Mouse (Mus musculus) MEL (cell line): Measurements from ENCODE around the gene Pomp. TPM values are rescaled to one million over a fixed set of nuclear protein-coding genes. Genes with fewer than 3 reads are reported as not detected.

Source experiments
- DNase-seq: peaks from one replicate; pipeline ENCODE4 v3.0.0; 2011; ENCODE audit warnings: low read depth, low spot score
- H3K27ac ChIP-seq: 2 replicates; pipeline ENCODE4 v1.5.1; 2012; ENCODE audit warnings: low read depth, mild to moderate bottlenecking, control low read depth, low read length, moderate library complexity; ENCODE audit not compliant: control insufficient read depth
- H3K27me3 ChIP-seq, 2 experiments: fragments of 150-350 bp in 1 of 2; sonication (generic) in 1 of 2; 2 replicates each; pipeline ENCODE4 v1.6.1; 2012; ENCODE audit warnings: low read length in 2 of 2, mild to moderate bottlenecking in 2 of 2, improper control_type of control experiment in 1 of 2, moderate library complexity in 1 of 2; ENCODE audit not compliant: insufficient read depth in 2 of 2, control insufficient read depth in 1 of 2
- H3K36me3 ChIP-seq, 2 experiments: 2 replicates each; pipeline ENCODE4 v1.6.1; 2012 to 2014; ENCODE audit warnings: low read length in 2 of 2, improper control_type of control experiment in 1 of 2, inconsistent platforms in 1 of 2, mild to moderate bottlenecking in 1 of 2; ENCODE audit not compliant: insufficient read depth in 2 of 2, control insufficient read depth in 1 of 2
- H3K4me1 ChIP-seq, 2 experiments: fragments of 150-350 bp in 1 of 2; sonication (generic) in 1 of 2; 2 replicates each; pipeline ENCODE4 v1.6.1; 2012; ENCODE audit warnings: low read length in 2 of 2, improper control_type of control experiment in 1 of 2, mild to moderate bottlenecking in 1 of 2; ENCODE audit not compliant: insufficient read depth in 2 of 2, control insufficient read depth in 1 of 2
- H3K4me3 ChIP-seq, 2 experiments: fragments of 150-350 bp in 1 of 2; sonication (generic) in 1 of 2; 2 replicates each; pipeline ENCODE4 v1.5.1; 2012; ENCODE audit warnings: low read depth in 2 of 2, low read length in 2 of 2, mild to moderate bottlenecking in 2 of 2, moderate library complexity in 2 of 2, control low read depth in 1 of 2, improper control_type of control experiment in 1 of 2; ENCODE audit not compliant: control insufficient read depth in 1 of 2, insufficient read depth in 1 of 2
- H3K79me2 ChIP-seq: 2 replicates; pipeline ENCODE4 v1.6.1; 2012; ENCODE audit warnings: mild to moderate bottlenecking, low read length, moderate library complexity; ENCODE audit not compliant: control insufficient read depth, poor library complexity, insufficient read depth
- H3K9ac ChIP-seq: 2 replicates; pipeline ENCODE4 v1.6.1; 2012; ENCODE audit warnings: low read depth, mild to moderate bottlenecking, control low read depth, low read length, moderate library complexity; ENCODE audit not compliant: control insufficient read depth, poor library complexity, severe bottlenecking
- H3K9me3 ChIP-seq: fragments of 150-350 bp; sonication (generic); replicated peaks from 2 replicates; pipeline ENCODE4 v1.6.1; 2012; ENCODE audit warnings: mild to moderate bottlenecking, low read length, improper control_type of control experiment, moderate library complexity; ENCODE audit not compliant: insufficient read depth
- BHLHE40 ChIP-seq: IDR thresholded peaks from 2 replicates; pipeline ENCODE4 v1.6.1; 2012; ENCODE audit warnings: low read depth, mild to moderate bottlenecking, inconsistent platforms, low read length, improper control_type of control experiment, borderline replicate concordance
- CHD2 ChIP-seq: IDR thresholded peaks from 2 replicates; pipeline ENCODE4 v1.6.1; 2011; ENCODE audit warnings: low read length, improper control_type of control experiment
- E2F4 ChIP-seq: IDR thresholded peaks from 2 replicates; pipeline ENCODE4 v1.6.1; 2011; ENCODE audit warnings: low read depth, low read length, improper control_type of control experiment, borderline replicate concordance
- ELF1 ChIP-seq: IDR thresholded peaks from 2 replicates; pipeline ENCODE4 v1.6.1; 2014; ENCODE audit warnings: low read depth, mild to moderate bottlenecking, inconsistent platforms, low read length, improper control_type of control experiment, moderate library complexity
- ETS1 ChIP-seq: IDR thresholded peaks from 2 replicates; pipeline ENCODE4 v1.6.1; 2012; ENCODE audit warnings: low read depth, mild to moderate bottlenecking, inconsistent platforms, low read length, improper control_type of control experiment, moderate library complexity
- GABPA ChIP-seq: IDR thresholded peaks from 2 replicates; pipeline ENCODE4 v1.6.1; 2012; ENCODE audit warnings: low read depth, mild to moderate bottlenecking, inconsistent platforms, low read length, improper control_type of control experiment, moderate library complexity
- GATA1 ChIP-seq: IDR thresholded peaks from 2 replicates; pipeline ENCODE4 v1.6.1; 2011; ENCODE audit warnings: low read depth, low read length, improper control_type of control experiment
- MAFK ChIP-seq: IDR thresholded peaks from 2 replicates; pipeline ENCODE4 v1.6.1; 2011; ENCODE audit warnings: low read depth, mild to moderate bottlenecking, low read length, improper control_type of control experiment, borderline replicate concordance
- MAZ ChIP-seq: IDR thresholded peaks from 2 replicates; pipeline ENCODE4 v1.6.1; 2012; ENCODE audit warnings: low read depth, mild to moderate bottlenecking, inconsistent platforms, low read length, improper control_type of control experiment
- MEF2A ChIP-seq: IDR thresholded peaks from 2 replicates; pipeline ENCODE4 v1.6.1; 2014; ENCODE audit warnings: low read depth, mild to moderate bottlenecking, inconsistent platforms, low read length, improper control_type of control experiment; ENCODE audit not compliant: poor library complexity, insufficient replicate concordance, severe bottlenecking; ENCODE audit errors: extremely low read depth
- MYC ChIP-seq: IDR thresholded peaks from 2 replicates; pipeline ENCODE4 v1.6.1; 2011; ENCODE audit warnings: low read depth, mild to moderate bottlenecking, low read length, improper control_type of control experiment, moderate library complexity
- NRF1 ChIP-seq: IDR thresholded peaks from 2 replicates; pipeline ENCODE4 v1.6.1; 2014; ENCODE audit warnings: low read depth, mild to moderate bottlenecking, inconsistent platforms, low read length, improper control_type of control experiment, moderate library complexity; ENCODE audit not compliant: poor library complexity, insufficient read depth, severe bottlenecking
- POLR2A ChIP-seq, 2 experiments: IDR thresholded peaks; 2 replicates each; pipeline ENCODE4 v1.6.1; 2011 to 2012; ENCODE audit warnings: low read length in 2 of 2, mild to moderate bottlenecking in 2 of 2, control low read depth in 1 of 2, improper control_type of control experiment in 1 of 2, low read depth in 1 of 2, moderate library complexity in 1 of 2; ENCODE audit not compliant: control insufficient read depth in 1 of 2, insufficient read depth in 1 of 2, poor library complexity in 1 of 2
- POLR2AphosphoS2 ChIP-seq: IDR thresholded peaks from 2 replicates; pipeline ENCODE4 v1.6.1; 2011; ENCODE audit warnings: low read length, improper control_type of control experiment
- POLR2AphosphoS5 ChIP-seq: IDR thresholded peaks from 2 replicates; pipeline ENCODE4 v1.6.1; 2012; ENCODE audit warnings: low read depth, borderline replicate concordance, mild to moderate bottlenecking, inconsistent platforms, low read length, moderate library complexity, mixed read lengths
- SMC3 ChIP-seq: IDR thresholded peaks from 2 replicates; pipeline ENCODE4 v1.6.1; 2011; ENCODE audit warnings: low read depth, low read length, improper control_type of control experiment
- TAL1 ChIP-seq: IDR thresholded peaks from 2 replicates; pipeline ENCODE4 v1.6.1; 2012; ENCODE audit warnings: mild to moderate bottlenecking, inconsistent platforms, low read length, moderate library complexity, mixed read lengths
- TCF12 ChIP-seq: IDR thresholded peaks from 2 replicates; pipeline ENCODE4 v1.6.1; 2014; ENCODE audit warnings: low read depth, mild to moderate bottlenecking, inconsistent platforms, low read length, improper control_type of control experiment, moderate library complexity
- UBTF ChIP-seq: IDR thresholded peaks from 2 replicates; pipeline ENCODE4 v1.6.1; 2012; ENCODE audit warnings: low read depth, mild to moderate bottlenecking, inconsistent platforms, low read length, improper control_type of control experiment, moderate library complexity, borderline replicate concordance; ENCODE audit not compliant: insufficient read depth
- USF2 ChIP-seq, 2 experiments: IDR thresholded peaks; 2 replicates each; pipeline ENCODE4 v1.6.1; 2011 to 2012; ENCODE audit warnings: improper control_type of control experiment in 2 of 2, low read length in 2 of 2, borderline replicate concordance in 1 of 2, inconsistent platforms in 1 of 2, low read depth in 1 of 2, mild to moderate bottlenecking in 1 of 2; ENCODE audit not compliant: insufficient read depth in 1 of 2
- ZMIZ1 ChIP-seq: IDR thresholded peaks from 2 replicates; pipeline ENCODE4 v1.6.1; 2012; ENCODE audit warnings: low read depth, mild to moderate bottlenecking, inconsistent platforms, low read length, improper control_type of control experiment, moderate library complexity
- ZNF384 ChIP-seq: IDR thresholded peaks from 2 replicates; pipeline ENCODE4 v1.6.1; 2012; ENCODE audit warnings: low read depth, mild to moderate bottlenecking, inconsistent platforms, low read length, improper control_type of control experiment
- polyA plus RNA-seq, 2 experiments: library from polyadenylated mRNA; stranded (reverse) in 1 of 2; unstranded in 1 of 2; fragments of >175 nt in 1 of 2; fragments of >200 nt in 1 of 2; gene quantifications; 2 replicates each; pipeline versions ENCODE4 v1.2.1 to v1.2.4; 2012; ENCODE audit warnings: low replicate concordance in 2 of 2, low read depth in 1 of 2; ENCODE audit not compliant: insufficient read length in 2 of 2, insufficient read depth in 1 of 2, missing spikeins in 1 of 2
- total RNA-seq: library from RNA; depleted of rRNA; stranded (reverse); fragments of 300-350 nt; gene quantifications from 2 replicates; pipeline ENCODE4 v1.2.3, GENCODE M21; 2012

Gene Pomp
- total and polyA plus RNA-seq, 3 experiments: 348 to 500 TPM; not detected in 1

DNA sequence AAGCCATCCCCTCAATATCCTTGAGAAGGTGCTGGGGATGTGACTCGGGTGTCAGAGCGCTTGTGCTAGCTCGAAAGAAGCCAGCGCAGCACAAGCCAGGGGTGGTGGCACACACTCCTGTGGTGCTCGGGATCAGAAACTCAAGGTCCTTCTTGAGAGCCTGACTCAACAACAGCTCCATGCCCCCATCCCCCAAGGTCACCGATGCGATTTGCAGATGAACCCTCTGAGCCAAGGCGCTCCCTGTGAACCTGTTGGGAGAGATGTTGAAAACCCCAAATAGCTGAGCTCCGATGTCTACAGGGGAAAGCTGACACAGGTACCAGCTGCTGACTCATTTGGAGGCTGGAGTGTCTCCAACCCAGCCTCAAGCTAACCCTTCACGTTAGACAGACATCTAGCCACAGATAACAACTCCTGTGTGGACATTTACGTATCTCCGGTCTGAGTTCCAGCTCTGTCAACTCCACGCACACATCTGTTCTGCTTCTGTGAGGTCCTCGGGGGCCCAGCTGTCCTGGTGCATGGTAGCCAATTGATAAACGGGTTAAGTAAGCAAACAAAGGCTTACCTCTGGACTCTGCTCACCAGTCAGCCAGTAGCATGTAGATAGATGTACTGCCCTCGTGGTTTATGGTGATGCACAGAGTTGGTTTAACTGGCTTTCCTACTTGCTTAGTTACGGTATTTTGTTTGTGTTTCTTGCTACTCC lies 19.9 kb downstream of the Pomp start:
- H3K9ac ChIP-seq: no peak overlapping the region
- H3K79me2 ChIP-seq: no peaks in the 10 kb centered on the region
- no peaks in the 10 kb centered on the region for H3K4me1 ChIP-seq
- no peak overlapping the region for H3K27ac ChIP-seq
- no peaks in the 10 kb centered on the region for H3K9me3 ChIP-seq
- no peaks in the 10 kb centered on the region for H3K27me3 ChIP-seq
- no peak overlapping the region for H3K4me3 ChIP-seq
- no peak for TF ChIP-seq ELF1
- TF ChIP-seq GATA1: no peak
- TF ChIP-seq UBTF: no peak
- TF ChIP-seq MEF2A: no peak
- no peak for TF ChIP-seq SMC3
- TF ChIP-seq GABPA: no peak
- no peak for TF ChIP-seq ETS1
- TF ChIP-seq E2F4: no peak
- no peak for TF ChIP-seq CHD2
- peaks cover 0 to 7% of the 10 kb centered on the region in 2 experiments; a peak in 2 of 4 replicates for H3K36me3 ChIP-seq
- no peak for DNase-seq

DNA sequence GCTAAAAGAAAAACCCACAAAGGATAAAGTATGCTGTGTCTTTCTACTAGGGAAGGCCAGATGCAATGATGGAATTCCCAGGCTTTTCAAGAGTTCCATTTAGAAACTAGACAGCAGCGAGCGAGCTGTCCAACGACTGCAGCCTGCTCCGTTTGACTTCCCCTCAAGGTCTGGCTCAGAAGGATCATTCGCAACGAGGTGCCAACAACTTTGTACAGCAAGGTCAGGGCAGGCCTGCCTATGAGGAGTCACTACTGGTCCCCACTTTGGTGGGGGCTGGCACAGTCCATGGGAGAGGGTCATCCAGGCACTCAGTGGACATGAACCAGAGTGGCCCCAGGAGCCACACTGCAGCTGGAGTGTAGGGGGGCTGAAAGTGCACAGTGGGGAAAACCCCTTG lies 23.3 kb downstream of the Pomp start:
- Histone ChIP-seq H3K9me3 (no peaks in the 10 kb centered on the region), H3K27me3 (no peaks in the 10 kb centered on the region)
- TF ChIP-seq ZNF384 (no peak), CHD2 (no peak), TCF12 (no peak), MAZ (no peak), ZMIZ1 (no peak), POLR2AphosphoS5 (no peak), BHLHE40 (no peak), TAL1 (no peak), NRF1 (no peak), POLR2AphosphoS2 (no peak), MYC (no peak), USF2 (IDR thresholded peaks at IDR 0.05; ENCODE audit: borderline replicate concordance in 1 of 2, insufficient read depth in 1 of 2, low read depth in 1 of 2, low read length in 2 of 2) (no peak), E2F4 (no peak), POLR2A (IDR thresholded peaks at IDR 0.05; ENCODE audit: control insufficient read depth in 1 of 2, insufficient read depth in 1 of 2, low read depth in 1 of 2, low read length in 2 of 2, poor library complexity in 1 of 2) (no peak), MAFK (no peak)
- TF ChIP-seq, all 39 proteins: peak for 0
- Histone ChIP-seq H3K9ac (no peak overlapping the region), H3K36me3 (peaks cover 0 to 3% of the 10 kb centered on the region in 2 experiments; a peak in 2 of 4 replicates), H3K4me3 (no peak overlapping the region), H3K79me2 (no peaks in the 10 kb centered on the region), H3K27ac (no peak overlapping the region), H3K4me1 (peaks cover 3 to 4% of the 10 kb centered on the region in 2 experiments; a peak in 3 of 4 replicates)
- DNase-seq: no peak
